Mouse (Mus musculus): ENCODE data around the gene Zbtb5. TPM values are rescaled to one million over a fixed set of nuclear protein-coding genes. Genes with fewer than 3 reads are reported as not detected.
A peak's percentile ranks its signal among the peaks of the same experiment; 100 is the strongest.
"Not testable (repeated sequence)": the region's sequence is repeated elsewhere in the genome, so short reads cannot be mapped to it uniquely, and the experiment has no call there.

Zbtb5 gene
- total and polyA plus RNA-seq, 2 experiments, result 6.9 to 11.1 TPM

DNA sequence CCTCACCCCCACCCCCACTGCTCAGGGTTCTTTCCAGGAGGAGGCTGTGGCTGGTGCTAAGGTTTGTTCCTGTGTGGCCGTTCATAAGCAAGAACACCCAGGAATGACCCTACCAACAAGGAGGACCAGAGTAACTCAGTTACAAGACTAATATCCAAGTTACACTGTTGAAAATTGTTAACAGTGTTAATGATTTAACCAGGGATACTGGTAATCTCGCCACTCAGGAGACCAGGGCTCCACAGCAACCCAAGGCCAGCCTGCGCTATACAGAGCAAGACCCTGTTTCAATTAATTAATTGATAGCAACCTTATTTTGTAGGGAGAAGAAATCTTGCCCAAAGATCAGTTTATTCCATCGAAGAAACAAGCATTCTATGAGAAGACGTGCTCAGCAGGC lies 64.7 kb downstream of the Zbtb5 start:
- WGBS, result 84% methylated on average over 5 of the region's 5 CpGs
- TF ChIP-seq POLR2A (IDR thresholded peaks at IDR 0.05; ENCODE audit: extremely low read depth, insufficient read depth, low read length) (no peak), CTCF (IDR thresholded peaks at IDR 0.05; ENCODE audit: low read depth, low read length) (no peak)
- no peaks in the 10 kb centered on the region for H3K79me2 ChIP-seq (ENCODE audit: control insufficient read depth, insufficient read depth, low read length)
- no peak overlapping the region for H3K27ac ChIP-seq (replicated peaks; ENCODE audit: insufficient read depth, low read depth, low read length)
- DNase-seq (ENCODE audit: extremely low read depth, low read depth, low spot score), result no peak
- H3K4me3 ChIP-seq (ENCODE audit: insufficient read depth, low read depth, low read length), result no peak overlapping the region
- no peaks in the 10 kb centered on the region for H3K27me3 ChIP-seq (ENCODE audit: control insufficient read depth, insufficient read depth, low read length)
- no peaks in the 10 kb centered on the region for H3K36me3 ChIP-seq (ENCODE audit: control insufficient read depth, insufficient read depth, low read length)
- H3K4me1 ChIP-seq (ENCODE audit: control insufficient read depth, insufficient read depth, low read length), result no peaks in the 10 kb centered on the region
- H3K9ac ChIP-seq (ENCODE audit: low read depth, low read length), result no peak overlapping the region

DNA sequence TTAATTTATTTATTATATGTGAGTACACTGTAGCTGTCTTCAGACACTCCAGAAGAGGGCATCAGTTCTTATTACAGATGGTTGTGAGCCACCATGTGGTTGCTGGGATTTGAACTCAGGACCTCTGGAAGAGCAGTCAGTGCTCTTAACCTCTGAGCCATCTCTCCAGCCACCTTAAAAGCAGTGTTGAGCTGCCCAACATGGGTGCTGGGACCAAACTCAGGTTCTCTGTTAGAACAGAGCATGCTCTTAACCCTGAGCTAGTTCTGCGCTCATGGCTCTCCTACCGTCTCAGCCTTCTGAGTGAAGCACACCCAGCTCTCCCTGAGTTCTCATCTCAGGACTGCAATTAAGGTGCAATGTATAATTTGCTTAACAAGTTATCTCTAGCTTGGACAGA lies 66.1 kb downstream of the Zbtb5 start:
- H3K27me3 ChIP-seq (ENCODE audit: control insufficient read depth, insufficient read depth, low read length); H3K4me1 ChIP-seq (ENCODE audit: control insufficient read depth, insufficient read depth, low read length); DNase-seq (ENCODE audit: extremely low read depth, low read depth, low spot score); H3K9ac ChIP-seq (ENCODE audit: low read depth, low read length); H3K27ac ChIP-seq (replicated peaks; ENCODE audit: insufficient read depth, low read depth, low read length); H3K36me3 ChIP-seq (ENCODE audit: control insufficient read depth, insufficient read depth, low read length); H3K4me3 ChIP-seq (ENCODE audit: insufficient read depth, low read depth, low read length); H3K79me2 ChIP-seq (ENCODE audit: control insufficient read depth, insufficient read depth, low read length): not testable (repeated sequence)
- WGBS, result 95% methylated on average over 2 of the region's 2 CpGs

DNA sequence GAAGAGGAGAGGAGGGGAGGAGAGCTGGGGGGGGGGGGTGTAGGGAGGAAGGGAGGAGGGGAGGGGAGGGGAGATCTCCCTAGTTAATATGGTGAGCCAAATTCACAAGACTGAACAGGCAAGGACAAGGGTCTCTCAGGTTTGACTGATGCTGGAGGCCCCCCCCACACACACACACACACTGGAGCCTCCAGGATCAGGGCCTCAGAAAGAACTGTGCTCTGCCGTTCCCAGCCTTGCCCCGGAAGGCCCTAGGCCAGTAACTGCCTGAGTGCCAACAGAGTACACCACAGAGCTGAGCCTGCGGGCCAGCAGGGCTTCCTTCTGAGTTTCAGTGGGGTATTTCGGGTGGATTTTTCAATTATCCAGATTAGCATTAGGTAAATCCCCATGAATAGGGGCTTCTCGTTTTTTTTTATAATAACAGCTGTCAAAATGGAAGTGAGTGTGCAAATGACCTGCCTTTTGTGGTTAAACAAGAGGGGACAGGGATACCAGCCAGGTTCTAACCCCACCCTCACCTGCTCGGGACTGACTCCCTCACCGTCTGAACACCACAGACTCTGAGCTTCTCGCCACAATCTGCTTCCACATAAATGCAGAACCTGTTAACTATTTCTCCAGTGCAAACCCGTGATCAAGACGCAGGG lies 67.7 kb downstream of the Zbtb5 start:
- Histone ChIP-seq H3K79me2 (ENCODE audit: control insufficient read depth, insufficient read depth, low read length) (no peaks in the 10 kb centered on the region), H3K27me3 (ENCODE audit: control insufficient read depth, insufficient read depth, low read length) (no peaks in the 10 kb centered on the region), H3K4me3 (ENCODE audit: insufficient read depth, low read depth, low read length) (no peak overlapping the region), H3K4me1 (ENCODE audit: control insufficient read depth, insufficient read depth, low read length) (no peaks in the 10 kb centered on the region), H3K9ac (ENCODE audit: low read depth, low read length) (no peak overlapping the region), H3K27ac (replicated peaks; ENCODE audit: insufficient read depth, low read depth, low read length) (no peak overlapping the region), H3K36me3 (ENCODE audit: control insufficient read depth, insufficient read depth, low read length) (no peaks in the 10 kb centered on the region)
- TF ChIP-seq CTCF (IDR thresholded peaks at IDR 0.05; ENCODE audit: low read depth, low read length), result no peak
- TF ChIP-seq POLR2A (IDR thresholded peaks at IDR 0.05; ENCODE audit: extremely low read depth, insufficient read depth, low read length), result no peak
- no peak for DNase-seq (ENCODE audit: extremely low read depth, low read depth, low spot score)
- WGBS, result 83% methylated on average over 10 of the region's 10 CpGs

DNA sequence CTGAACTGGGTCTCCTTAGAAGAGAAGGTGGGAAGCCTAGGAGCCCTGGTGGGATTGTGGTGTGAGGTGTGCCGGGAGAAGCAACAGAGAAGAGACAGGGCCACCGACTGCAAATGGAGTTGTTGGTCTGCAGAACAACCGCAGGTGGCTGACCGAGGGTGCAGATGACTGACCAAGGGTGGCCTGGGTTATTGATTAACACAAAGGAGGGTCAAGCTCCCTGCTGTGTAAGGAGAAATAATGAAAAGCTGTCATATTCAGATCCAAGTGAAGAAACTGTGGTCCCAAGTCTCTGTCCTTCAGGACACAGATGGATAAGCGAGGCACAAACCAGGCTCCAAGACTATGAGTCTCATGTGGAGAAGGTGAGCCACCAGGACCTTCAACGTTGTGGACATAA lies 68.7 kb downstream of the Zbtb5 start:
- Histone ChIP-seq H3K4me3 (ENCODE audit: insufficient read depth, low read depth, low read length) (no peak overlapping the region), H3K4me1 (ENCODE audit: control insufficient read depth, insufficient read depth, low read length) (no peaks in the 10 kb centered on the region), H3K27me3 (ENCODE audit: control insufficient read depth, insufficient read depth, low read length) (no peaks in the 10 kb centered on the region), H3K79me2 (ENCODE audit: control insufficient read depth, insufficient read depth, low read length) (no peaks in the 10 kb centered on the region), H3K36me3 (ENCODE audit: control insufficient read depth, insufficient read depth, low read length) (no peaks in the 10 kb centered on the region), H3K9ac (ENCODE audit: low read depth, low read length) (no peak overlapping the region), H3K27ac (replicated peaks; ENCODE audit: insufficient read depth, low read depth, low read length) (no peak overlapping the region)
- TF ChIP-seq CTCF (IDR thresholded peaks at IDR 0.05; ENCODE audit: low read depth, low read length), result no peak
- no peak for TF ChIP-seq POLR2A (IDR thresholded peaks at IDR 0.05; ENCODE audit: extremely low read depth, insufficient read depth, low read length)
- 39% methylated on average over 6 of the region's 6 CpGs for WGBS
- DNase-seq (ENCODE audit: extremely low read depth, low read depth, low spot score), result peak; percentile 50

DNA sequence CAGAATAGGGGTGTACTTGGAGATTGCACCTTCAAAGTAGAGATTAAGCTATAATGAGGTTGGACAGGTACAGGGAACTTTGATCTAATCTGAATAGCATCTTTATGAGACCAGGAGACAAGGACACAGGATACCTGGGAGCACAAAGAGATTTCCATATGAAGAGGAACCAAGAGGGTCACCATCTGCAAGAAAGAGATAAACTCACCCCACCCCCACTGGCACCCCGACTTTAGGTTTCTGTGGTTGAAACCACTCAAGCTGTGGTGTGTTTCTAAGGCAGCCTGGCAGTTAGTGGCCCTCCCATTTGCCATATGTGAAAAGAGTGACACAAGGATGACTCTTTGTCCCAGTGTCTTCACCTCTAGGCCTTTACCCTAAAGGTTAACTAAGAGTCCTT lies 70.0 kb downstream of the Zbtb5 start:
- Histone ChIP-seq H3K9ac (ENCODE audit: low read depth, low read length) (no peak overlapping the region), H3K36me3 (ENCODE audit: control insufficient read depth, insufficient read depth, low read length) (no peaks in the 10 kb centered on the region), H3K79me2 (ENCODE audit: control insufficient read depth, insufficient read depth, low read length) (no peaks in the 10 kb centered on the region), H3K4me1 (ENCODE audit: control insufficient read depth, insufficient read depth, low read length) (no peaks in the 10 kb centered on the region), H3K27me3 (ENCODE audit: control insufficient read depth, insufficient read depth, low read length) (no peaks in the 10 kb centered on the region), H3K27ac (replicated peaks; ENCODE audit: insufficient read depth, low read depth, low read length) (no peak overlapping the region), H3K4me3 (ENCODE audit: insufficient read depth, low read depth, low read length) (no peak overlapping the region)
- 75% methylated on average over 1 of the region's 1 CpGs for WGBS
- TF ChIP-seq CTCF (IDR thresholded peaks at IDR 0.05; ENCODE audit: low read depth, low read length) (no peak), POLR2A (IDR thresholded peaks at IDR 0.05; ENCODE audit: extremely low read depth, insufficient read depth, low read length) (no peak)
- DNase-seq (ENCODE audit: extremely low read depth, low read depth, low spot score), result no peak

Other genes with a start within 250 kb of the Zbtb5 start
- gene Grhpr, start 31.0 kb downstream of the Zbtb5 start, total RNA-seq (2014; rRNA removed), result 108 and 118 TPM in 2 replicates
- 297 and 313 TPM in 2 replicates for gene Grhpr, start 31.0 kb downstream of the Zbtb5 start, polyA plus RNA-seq (2012; rRNA removed)
- 2.6 and 4.4 TPM in 2 replicates for gene Polr1e, start 6.2 kb upstream of the Zbtb5 start, total RNA-seq (2014; rRNA removed)
- gene Polr1e, start 6.2 kb upstream of the Zbtb5 start, polyA plus RNA-seq (2012; rRNA removed), result 3.5 and 3.7 TPM in 2 replicates
- gene Fbxo10, start 72.2 kb upstream of the Zbtb5 start, total RNA-seq (2014; rRNA removed), result 0.65 and 0.67 TPM in 2 replicates
- gene Fbxo10, start 72.2 kb upstream of the Zbtb5 start, polyA plus RNA-seq (2012; rRNA removed), result 0.68 and 1.2 TPM in 2 replicates
- gene Tomm5, start 95.7 kb upstream of the Zbtb5 start, total RNA-seq (2014; rRNA removed), result 75.3 and 83.0 TPM in 2 replicates
- 38.6 and 43.7 TPM in 2 replicates for gene Tomm5, start 95.7 kb upstream of the Zbtb5 start, polyA plus RNA-seq (2012; rRNA removed)
- gene Frmpd1, start 172.5 kb upstream of the Zbtb5 start, total RNA-seq (2014; rRNA removed), result not detected in 2 replicates
- gene Frmpd1, start 172.5 kb upstream of the Zbtb5 start, polyA plus RNA-seq (2012; rRNA removed), result not detected in 2 replicates

Data from liver, adult 2 months (tissue).